Mouse (Mus musculus): Measurements from ENCODE around the gene Specc1.

DNA sequence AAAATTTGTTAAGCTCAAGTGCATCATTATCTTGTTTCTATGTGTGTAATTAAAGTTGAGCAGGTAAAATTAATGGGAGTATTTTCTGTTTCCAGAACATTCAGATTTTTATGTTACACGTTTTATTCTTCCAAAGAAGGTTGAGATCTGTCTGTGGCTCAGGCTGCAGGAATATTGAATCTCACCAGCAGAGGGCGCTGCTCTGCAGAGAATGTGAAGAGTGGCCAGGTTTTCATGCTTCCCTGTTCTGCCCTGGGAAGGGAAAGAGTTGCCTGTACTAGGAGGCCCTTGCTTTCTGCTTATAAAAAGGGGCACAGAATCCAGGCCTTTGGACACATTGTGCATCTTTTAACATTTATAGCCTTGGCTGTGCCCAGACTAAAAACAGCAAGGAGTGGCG lies 171.1 kb downstream of the Specc1 start:
- TF ChIP-seq CTCF (IDR thresholded peaks at IDR 0.05; ENCODE audit: low read depth) (peak; percentile 90), EP300 (IDR thresholded peaks at IDR 0.05; ENCODE audit: low read depth) (no peak)
